Mouse (Mus musculus): ENCODE measurements around the gene Cckbr. TPM values are rescaled to one million over a fixed set of nuclear protein-coding genes. Genes with fewer than 3 reads are reported as not detected.
"Not testable (repeated sequence)": the region's sequence is repeated elsewhere in the genome, so short reads cannot be mapped to it uniquely, and the experiment has no call there.

Gene Cckbr
- polyA plus RNA-seq (2012; ENCODE audit: insufficient read depth, insufficient read length, missing spikeins) = not detected in 2 replicates

DNA sequence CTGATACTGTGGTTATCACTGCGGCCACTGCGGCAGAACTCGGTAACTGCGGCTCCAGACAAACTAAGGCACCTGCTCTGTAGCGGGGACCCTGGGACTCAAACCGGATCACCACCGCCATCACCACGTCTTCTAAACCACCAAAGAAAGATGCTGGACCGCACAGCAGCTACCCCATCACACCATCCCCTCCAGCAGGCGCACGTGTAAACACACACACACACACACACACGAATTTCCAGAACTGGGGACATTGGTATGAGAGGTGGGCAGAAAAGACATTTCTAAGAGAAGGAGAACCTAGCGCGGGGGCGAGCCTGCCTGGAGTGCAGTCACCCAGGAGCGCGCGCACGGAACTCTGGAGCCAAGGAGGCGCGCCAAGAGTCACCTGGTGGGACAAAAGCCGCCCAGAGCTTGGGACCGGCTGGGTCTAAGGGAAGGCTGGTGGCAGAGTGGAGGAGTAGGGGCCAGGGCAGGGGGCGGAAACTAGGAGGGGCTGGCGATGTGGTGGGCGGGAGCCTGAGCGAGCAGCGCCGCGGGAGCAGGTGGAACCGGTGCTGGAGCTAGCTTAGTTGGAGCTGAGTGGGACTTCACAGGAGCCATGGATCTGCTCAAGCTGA lies at the start of gene Cckbr:
Cckbr (plus strand) TSS at position 308 of the 620 bp plus-strand sequence.
- no peaks in the 10 kb centered on the region for H3K4me1 ChIP-seq (ENCODE audit: control insufficient read depth, insufficient read depth, insufficient read length, low read length)
- H3K4me3 ChIP-seq (ENCODE audit: insufficient read depth, low read depth, low read length) = no peak within 1 kb of the TSS
- no peak within 1 kb of the TSS for H3K27ac ChIP-seq (replicated peaks; ENCODE audit: low read depth, low read length)

DNA sequence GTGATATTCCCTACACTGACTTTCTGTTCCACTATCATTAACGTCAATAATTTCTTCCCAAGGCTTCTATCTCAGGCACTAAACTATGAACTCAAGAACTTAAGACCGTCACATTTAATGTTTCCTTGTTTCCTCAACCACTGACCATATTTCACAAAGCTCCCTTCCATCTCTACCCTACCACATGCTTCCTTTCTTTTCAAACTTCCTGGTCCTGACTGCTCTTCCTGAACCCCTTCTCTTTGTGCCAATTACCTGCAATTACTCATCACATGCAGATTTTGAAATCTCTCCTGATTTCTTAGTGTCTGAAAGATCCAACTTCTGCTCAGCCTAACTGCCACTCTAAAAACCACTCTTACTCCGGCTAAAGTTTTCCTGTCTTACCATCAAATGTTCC lies 45.2 kb upstream of the Cckbr start:
- Histone ChIP-seq H3K4me3 (ENCODE audit: insufficient read depth, low read depth, low read length) (no peak overlapping the region), H3K4me1 (ENCODE audit: control insufficient read depth, insufficient read depth, insufficient read length, low read length) (no peaks in the 10 kb centered on the region), H3K27ac (replicated peaks; ENCODE audit: low read depth, low read length) (no peak overlapping the region)

DNA sequence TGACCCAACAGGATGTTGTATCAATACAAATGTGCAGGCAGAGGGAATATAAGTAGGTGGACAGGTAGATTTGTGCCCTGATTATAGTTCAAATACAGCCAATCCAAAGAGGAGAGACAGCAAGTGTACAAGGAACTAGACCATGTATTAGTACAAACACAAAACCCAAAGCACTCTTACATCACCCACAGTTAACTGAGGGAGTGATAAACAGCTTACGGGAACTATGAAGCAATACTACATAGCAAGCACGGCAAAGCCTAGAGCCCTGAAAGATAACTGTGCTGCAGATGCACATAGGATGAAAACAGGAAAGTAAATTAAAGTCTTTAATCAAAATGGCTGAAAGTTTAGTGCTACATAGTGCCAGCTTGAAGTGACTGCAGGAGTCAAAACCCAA lies 37.8 kb upstream of the Cckbr start:
- Histone ChIP-seq H3K4me1 (ENCODE audit: control insufficient read depth, insufficient read depth, insufficient read length, low read length) (no peaks in the 10 kb centered on the region), H3K4me3 (ENCODE audit: insufficient read depth, low read depth, low read length) (no peak overlapping the region), H3K27ac (replicated peaks; ENCODE audit: low read depth, low read length) (no peak overlapping the region)

DNA sequence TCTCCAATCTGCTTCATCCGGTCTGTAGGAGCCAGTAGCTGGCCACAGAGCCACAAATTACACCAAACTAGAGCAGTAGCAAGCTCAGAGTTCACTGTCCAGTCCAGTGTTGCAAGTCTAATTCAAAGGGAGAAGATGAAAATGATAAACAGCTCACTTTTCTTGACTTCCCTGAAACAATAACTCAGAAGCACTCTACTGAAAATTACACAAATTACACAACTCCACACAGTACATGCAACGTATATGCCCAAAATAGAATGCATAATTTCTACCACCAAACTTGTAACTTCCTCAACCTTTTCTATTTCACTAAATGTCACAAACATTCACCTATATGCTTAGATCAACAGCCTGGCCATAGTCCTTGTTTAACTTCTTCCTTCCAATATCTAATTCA lies 35.3 kb upstream of the Cckbr start:
- no peak overlapping the region for H3K27ac ChIP-seq (replicated peaks; ENCODE audit: low read depth, low read length)
- H3K4me3 ChIP-seq (ENCODE audit: insufficient read depth, low read depth, low read length) = no peak overlapping the region
- H3K4me1 ChIP-seq (ENCODE audit: control insufficient read depth, insufficient read depth, insufficient read length, low read length) = no peaks in the 10 kb centered on the region

DNA sequence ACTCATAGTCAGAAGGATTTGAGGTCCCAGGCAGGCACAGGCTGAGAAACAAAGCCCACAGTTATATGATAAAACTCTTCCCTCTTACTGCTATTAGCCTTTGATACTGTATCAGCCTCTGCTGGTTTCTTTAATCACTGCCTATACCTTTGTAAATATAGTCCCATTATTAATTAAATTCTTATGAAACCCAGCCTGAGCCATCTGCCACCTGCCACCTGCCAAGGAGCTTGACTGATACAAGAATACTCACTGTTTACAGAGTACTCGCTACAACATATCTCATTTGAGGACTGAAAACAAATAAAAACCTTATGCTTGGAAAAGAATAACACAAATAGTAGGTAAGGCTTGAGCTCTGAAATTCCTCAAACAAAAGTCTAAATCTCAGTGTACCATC lies 30.9 kb upstream of the Cckbr start:
- Histone ChIP-seq H3K4me3 (ENCODE audit: insufficient read depth, low read depth, low read length) (no peak overlapping the region), H3K4me1 (ENCODE audit: control insufficient read depth, insufficient read depth, insufficient read length, low read length) (peaks cover 8% of the 10 kb centered on the region), H3K27ac (replicated peaks; ENCODE audit: low read depth, low read length) (no peak overlapping the region)

DNA sequence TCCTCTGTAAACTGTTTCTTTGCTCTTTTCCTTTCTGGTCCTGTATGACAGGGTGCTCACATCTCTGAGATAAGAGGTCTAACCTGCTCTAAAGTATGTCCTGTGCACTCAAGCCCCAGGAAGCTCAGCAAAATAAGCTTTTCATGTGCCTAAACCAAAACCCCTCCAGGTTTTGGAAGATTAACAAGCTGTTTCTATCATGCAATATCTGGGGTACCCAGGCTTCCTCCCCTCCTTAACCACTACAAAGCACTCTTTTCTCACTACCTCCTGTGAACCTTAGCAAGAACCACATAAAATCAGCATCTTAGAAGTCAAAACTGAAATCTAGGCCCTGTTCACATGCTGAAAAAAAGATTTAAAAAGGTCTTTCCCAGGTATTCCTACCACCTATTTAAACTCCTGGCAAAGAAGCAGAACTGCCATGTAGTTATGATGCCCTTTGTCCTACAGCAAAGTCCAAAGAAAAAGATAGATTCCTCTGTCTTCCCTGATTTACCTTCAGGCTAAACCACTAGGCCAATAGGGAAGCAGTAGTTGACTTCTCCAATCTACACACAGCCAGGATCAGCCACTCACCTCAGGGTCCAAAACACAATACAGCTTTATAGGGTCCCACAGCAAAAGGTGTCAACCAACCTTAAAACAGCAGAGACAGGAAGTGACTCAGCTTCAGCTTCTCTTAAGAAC lies 30.3 kb upstream of the Cckbr start:
- Histone ChIP-seq H3K27ac (replicated peaks; ENCODE audit: low read depth, low read length) (no peak overlapping the region), H3K4me1 (ENCODE audit: control insufficient read depth, insufficient read depth, insufficient read length, low read length) (peaks cover 8% of the 10 kb centered on the region), H3K4me3 (ENCODE audit: insufficient read depth, low read depth, low read length) (no peak overlapping the region)

DNA sequence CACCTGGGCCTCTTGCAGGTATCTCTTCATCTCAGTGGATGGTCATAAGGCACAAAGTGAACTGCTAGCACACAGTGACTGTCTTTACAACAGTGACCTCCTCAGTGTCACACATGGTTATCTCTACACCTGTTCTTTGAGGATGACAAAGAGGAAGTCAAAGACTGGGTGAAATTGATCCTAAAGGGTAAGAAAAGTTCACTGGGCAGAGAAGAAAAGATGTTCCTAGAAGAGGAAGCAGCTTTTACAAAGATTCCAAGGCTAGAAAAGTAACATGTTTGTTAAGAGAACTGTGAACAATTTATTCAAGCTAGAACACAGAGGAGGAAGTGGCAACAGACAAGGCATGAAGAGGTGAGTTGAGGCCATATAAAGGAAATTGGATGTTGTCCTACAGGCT lies 29.4 kb upstream of the Cckbr start:
- H3K4me3 ChIP-seq (ENCODE audit: insufficient read depth, low read depth, low read length) = no peak overlapping the region
- H3K27ac ChIP-seq (replicated peaks; ENCODE audit: low read depth, low read length) = no peak overlapping the region
- peaks cover 8% of the 10 kb centered on the region for H3K4me1 ChIP-seq (ENCODE audit: control insufficient read depth, insufficient read depth, insufficient read length, low read length)

DNA sequence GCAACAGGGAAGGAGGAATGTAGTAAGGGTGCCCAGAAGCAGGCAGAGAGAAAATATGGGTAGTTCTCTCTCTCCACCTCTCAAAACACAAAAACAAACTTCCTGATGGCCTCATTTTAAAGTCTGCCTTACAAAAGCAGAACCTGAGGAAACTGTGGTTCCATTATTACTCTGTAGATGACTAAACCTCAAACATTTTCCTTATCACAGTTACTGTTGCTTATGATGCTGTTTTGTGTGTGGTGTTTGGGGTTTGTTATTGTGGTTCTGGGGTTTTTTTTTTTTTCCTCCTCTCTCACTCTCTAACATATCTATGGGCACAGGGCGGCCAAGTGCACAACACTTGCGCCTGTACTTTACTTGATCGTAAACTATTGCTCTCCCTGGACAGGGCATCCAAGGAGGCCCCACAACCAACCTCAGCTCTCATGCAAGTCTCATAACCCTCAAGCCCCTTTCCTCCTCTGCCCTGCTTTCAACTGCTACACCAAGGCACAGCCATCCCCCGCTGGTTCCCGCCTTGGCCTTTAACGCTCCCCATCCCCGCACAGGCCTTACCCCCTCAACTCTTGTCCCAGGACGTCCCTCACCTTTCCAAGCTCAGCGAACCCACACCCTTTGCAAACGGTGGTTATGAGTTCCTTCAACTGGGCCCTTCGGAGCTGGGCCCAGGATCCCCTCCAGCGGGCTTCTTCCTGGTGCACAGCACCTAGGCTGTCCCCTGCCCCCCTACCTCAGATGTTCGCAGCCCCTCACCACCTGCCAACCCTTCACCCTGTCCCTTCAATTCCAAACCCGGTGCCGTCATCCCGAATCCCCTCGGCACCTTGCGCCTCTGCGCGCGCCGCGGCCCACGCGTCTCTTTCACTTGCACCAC lies 26.2 kb upstream of the Cckbr start:
- Histone ChIP-seq H3K4me1 (ENCODE audit: control insufficient read depth, insufficient read depth, insufficient read length, low read length) (peaks cover 8% of the 10 kb centered on the region), H3K27ac (replicated peaks; ENCODE audit: low read depth, low read length) (peak overlapping the region; percentile 59; the same call in 1 of the 2 replicates), H3K4me3 (ENCODE audit: insufficient read depth, low read depth, low read length) (peak overlapping the region; percentile 80)

DNA sequence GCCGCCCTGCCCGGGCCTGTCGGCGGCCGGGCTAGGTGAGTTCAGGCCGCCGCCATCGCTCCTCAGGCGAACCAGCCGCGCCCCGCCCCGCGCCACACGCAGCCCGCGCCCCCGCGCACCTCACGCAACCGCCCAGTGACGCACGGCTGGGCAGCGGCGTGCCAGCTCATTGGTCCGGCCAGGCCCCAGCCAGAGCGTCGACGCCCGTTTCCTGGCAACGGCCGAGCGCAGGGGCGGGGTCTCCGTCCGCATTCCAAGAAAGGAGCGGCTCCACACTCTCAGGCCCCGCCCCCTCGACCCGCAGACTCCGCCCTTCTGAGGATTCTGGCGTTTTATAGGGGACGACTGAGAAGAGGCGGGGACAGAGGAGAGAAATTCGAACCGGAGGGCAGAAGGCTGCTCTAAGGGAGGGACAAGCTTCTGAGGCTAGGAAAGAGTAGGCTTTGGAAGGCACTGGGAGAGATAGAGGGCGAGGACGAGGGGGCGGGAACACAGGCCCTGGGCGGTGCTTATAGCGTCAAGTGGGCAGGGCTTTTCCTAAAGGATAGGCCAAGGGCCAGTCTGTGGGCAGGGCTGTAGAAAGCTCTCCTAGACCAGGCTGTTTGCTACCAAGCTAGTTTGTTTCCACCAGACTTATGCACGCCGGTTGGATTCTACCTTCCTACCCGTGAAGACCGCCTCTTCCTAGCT lies 25.5 kb upstream of the Cckbr start, which contains the start of gene Fam160a2:
Fam160a2 (minus strand) TSS at position 120 of the 690 bp plus-strand sequence.
- peak within 1 kb of the TSS; percentile 80 for H3K4me3 ChIP-seq (ENCODE audit: insufficient read depth, low read depth, low read length)

DNA sequence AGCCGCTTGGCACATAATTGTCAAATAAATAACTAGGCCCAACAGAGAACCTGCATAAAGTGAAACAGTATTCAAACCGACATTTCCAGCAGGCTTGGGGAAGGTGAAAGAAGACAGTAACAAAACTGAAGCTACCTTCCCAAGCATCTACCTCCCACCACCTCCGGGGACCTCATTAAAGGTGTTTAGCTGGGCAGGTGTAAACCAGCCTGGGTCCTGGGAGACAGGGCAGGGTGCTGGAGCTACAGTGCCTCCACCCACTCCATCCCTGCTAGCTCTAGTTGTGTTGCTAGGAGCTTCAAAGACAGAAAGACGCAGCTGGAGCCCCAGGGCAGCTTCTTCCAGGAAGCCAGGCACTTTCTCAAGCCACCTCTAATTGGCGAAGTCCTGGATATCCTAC lies 21.3 kb upstream of the Cckbr start, which contains the start of gene Cnga4:
Cnga4 (plus strand) TSS at position 301 of the 400 bp plus-strand sequence.
- no peak within 1 kb of the TSS for H3K27ac ChIP-seq (replicated peaks; ENCODE audit: low read depth, low read length)
- peaks cover 2% of the 10 kb centered on the region; the same call in 1 of the 2 replicates for H3K4me1 ChIP-seq (ENCODE audit: control insufficient read depth, insufficient read depth, insufficient read length, low read length)
- H3K4me3 ChIP-seq (ENCODE audit: insufficient read depth, low read depth, low read length) = no peak within 1 kb of the TSS

More for the DNA sequence above, 25.5 kb upstream of the Cckbr start, which contains the start of gene Fam160a2:
- Histone ChIP-seq H3K27ac (replicated peaks; ENCODE audit: low read depth, low read length) (peak within 1 kb of the TSS; percentile 60), H3K4me1 (ENCODE audit: control insufficient read depth, insufficient read depth, insufficient read length, low read length) (peaks cover 8% of the 10 kb centered on the region)

DNA sequence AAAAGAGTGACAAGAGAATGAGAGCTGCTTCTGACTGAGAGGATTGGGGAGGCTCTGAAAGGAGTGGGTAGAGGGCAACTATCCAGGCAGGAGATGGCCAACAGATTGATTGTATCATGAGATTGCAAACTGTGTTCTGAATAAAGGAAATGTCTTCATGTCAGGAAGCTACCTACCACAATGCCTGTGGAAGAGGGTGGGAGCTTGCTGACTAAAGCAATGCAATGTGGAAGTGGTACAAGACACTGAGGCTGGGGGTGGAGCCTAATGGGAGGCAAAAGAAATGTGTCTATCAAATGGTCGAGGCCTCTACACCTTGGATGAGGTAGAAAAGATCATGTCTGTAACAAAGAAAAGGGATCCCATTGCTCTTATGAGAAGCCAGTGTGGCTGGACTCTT lies 19.2 kb upstream of the Cckbr start:
- Histone ChIP-seq H3K4me1 (ENCODE audit: control insufficient read depth, insufficient read depth, insufficient read length, low read length) (no peaks in the 10 kb centered on the region), H3K4me3 (ENCODE audit: insufficient read depth, low read depth, low read length) (no peak overlapping the region), H3K27ac (replicated peaks; ENCODE audit: low read depth, low read length) (no peak overlapping the region)

DNA sequence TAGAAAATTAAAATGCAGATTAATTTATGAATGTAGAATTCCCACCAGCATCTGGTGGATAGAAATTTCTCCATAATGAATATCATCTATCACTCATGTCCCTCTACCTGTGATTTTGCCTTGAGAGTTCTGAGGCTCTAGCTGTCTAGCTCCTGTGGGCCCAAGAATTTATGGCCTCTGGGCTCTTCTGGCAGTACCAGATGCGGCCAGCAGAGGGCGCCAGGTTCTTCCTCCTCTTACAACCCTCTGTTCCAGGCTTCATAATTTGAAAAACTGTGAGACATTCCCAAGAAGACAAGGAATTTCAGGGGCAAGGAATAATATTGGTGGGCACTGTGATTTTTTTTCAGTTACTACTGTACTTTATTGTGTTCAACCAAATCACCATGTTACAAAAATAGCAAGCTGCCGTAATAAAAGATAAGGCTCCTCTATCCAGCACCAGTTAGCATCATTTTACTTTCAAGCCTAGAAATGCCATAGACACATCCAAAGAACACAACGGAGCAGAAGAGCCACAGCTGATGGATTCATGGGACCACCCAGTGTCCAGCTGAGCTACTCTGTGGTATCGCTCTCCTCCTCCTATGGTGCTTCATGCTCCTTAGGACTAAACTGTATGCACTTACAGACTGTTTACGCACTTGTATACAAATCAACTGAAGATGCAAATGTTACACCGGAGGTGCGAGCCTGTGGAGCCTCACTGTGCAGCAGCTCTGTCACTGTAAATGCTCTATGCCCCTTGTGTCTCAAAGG lies 13.5 kb upstream of the Cckbr start:
- H3K4me1 ChIP-seq (ENCODE audit: control insufficient read depth, insufficient read depth, insufficient read length, low read length); H3K4me3 ChIP-seq (ENCODE audit: insufficient read depth, low read depth, low read length); H3K27ac ChIP-seq (replicated peaks; ENCODE audit: low read depth, low read length): not testable (repeated sequence)

DNA sequence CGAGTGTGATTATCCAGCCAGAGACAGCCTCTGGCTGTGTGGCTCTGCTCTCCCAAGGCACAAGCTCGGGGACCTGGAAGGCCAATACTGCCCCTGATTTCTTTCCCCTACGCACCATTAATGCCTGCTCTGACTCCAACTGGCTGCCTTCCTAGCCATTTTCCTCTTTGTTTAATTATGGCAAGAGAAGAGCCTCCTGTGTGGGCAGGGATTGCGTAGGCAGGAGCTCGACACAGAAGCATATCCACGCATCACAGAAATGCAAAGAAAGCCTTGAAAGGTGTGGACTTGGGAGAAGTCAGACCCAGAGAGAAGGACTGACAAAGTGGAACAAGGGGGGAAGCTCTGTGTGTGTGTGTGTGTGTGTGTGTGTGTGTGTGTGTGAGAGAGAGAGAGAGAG lies 11.1 kb upstream of the Cckbr start:
- no peak overlapping the region for H3K4me3 ChIP-seq (ENCODE audit: insufficient read depth, low read depth, low read length)
- H3K4me1 ChIP-seq (ENCODE audit: control insufficient read depth, insufficient read depth, insufficient read length, low read length) = no peaks in the 10 kb centered on the region
- H3K27ac ChIP-seq (replicated peaks; ENCODE audit: low read depth, low read length) = no peak overlapping the region

DNA sequence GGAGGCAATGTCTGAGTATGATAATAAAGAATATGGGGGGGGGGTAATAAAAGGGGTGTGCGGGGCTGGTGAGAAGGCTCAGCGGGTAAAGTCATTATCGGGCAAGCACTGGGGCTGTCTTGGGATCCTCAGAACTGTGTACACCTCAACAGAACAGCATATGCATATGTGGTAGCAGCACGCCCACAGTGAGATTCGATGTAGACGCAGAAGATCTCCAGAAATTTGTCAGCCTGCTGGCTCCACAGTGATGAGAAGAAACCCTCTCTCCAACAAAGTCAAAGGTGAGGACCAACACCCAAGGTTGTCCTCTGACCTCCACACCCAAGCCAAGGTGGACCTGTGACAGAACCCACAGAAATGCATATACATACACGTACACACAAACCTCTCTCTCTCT lies 9.0 kb upstream of the Cckbr start:
- no peak overlapping the region for H3K27ac ChIP-seq (replicated peaks; ENCODE audit: low read depth, low read length)
- no peaks in the 10 kb centered on the region for H3K4me1 ChIP-seq (ENCODE audit: control insufficient read depth, insufficient read depth, insufficient read length, low read length)
- H3K4me3 ChIP-seq (ENCODE audit: insufficient read depth, low read depth, low read length) = no peak overlapping the region
